Mouse (Mus musculus) olfactory bulb, adult 2 months (tissue): ENCODE measurements at regions not wholly inside any gene's neighbourhood (a gene's known extent, or its start where the extent isn't known, plus 50 kb on each side); places are given as distances from the start of the nearest gene placed in this dataset.

Experiments
- H3K27ac ChIP-seq: fragments of 200-500 bp; 2 replicates; pipeline ENCODE4 v1.5.1; 2012; ENCODE audit warnings: low read depth, low read length; ENCODE audit not compliant: insufficient read depth
- H3K4me1 ChIP-seq: fragments of 200-500 bp; 2 replicates; pipeline ENCODE4 v1.6.1; 2012; ENCODE audit warnings: low read length; ENCODE audit not compliant: control insufficient read depth, insufficient read depth
- H3K4me3 ChIP-seq: fragments of 200-500 bp; 2 replicates; pipeline ENCODE4 v1.5.1; 2012; ENCODE audit warnings: mild to moderate bottlenecking, low read depth, low read length, moderate library complexity; ENCODE audit not compliant: insufficient read depth
- CTCF ChIP-seq: fragments of 200-500 bp; IDR thresholded peaks from 2 replicates; pipeline ENCODE4 v1.5.1; 2012; ENCODE audit warnings: low read depth, mild to moderate bottlenecking, low read length, moderate library complexity; ENCODE audit not compliant: insufficient read depth
- POLR2A ChIP-seq: fragments of 200-500 bp; IDR thresholded peaks from 2 replicates; pipeline ENCODE4 v1.6.1; 2012; ENCODE audit warnings: mild to moderate bottlenecking, low read depth, low read length, moderate library complexity; ENCODE audit not compliant: insufficient read depth
- WGBS: fragments of 180-500 bp; shearing (Covaris S2); methylation state at CpG from one replicate; pipeline ENCODE4 v1.1.7; 2018; 5-methylcytosine and 5-hydroxymethylcytosine counted together

DNA sequence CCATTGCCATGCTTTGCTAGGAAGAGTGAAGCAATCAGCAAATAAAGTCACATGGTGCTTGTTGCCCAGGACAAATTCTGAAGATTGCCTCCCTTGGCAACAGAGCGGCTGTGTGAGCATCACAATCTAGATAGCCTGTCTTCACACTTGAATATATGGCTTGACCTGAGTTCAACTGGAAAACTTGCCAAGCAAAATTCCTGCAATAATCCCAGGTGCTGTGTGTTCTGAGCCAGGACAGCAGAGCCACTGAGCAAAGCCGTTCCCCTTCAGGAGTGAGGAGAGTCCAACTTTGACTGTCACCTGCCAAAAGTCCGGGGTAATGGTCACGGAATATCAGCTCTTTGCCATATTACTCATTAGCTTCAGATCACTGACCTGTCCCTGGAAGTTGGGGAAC is 176.8 kb upstream of the Irx5 start:
- WGBS: 92% methylated on average over 4 of the region's 4 CpGs
- no peak for TF ChIP-seq CTCF
- TF ChIP-seq POLR2A: no peak
- no peaks in the 10 kb centered on the region for H3K4me1 ChIP-seq
- no peak overlapping the region for H3K27ac ChIP-seq
- H3K4me3 ChIP-seq: no peak overlapping the region

DNA sequence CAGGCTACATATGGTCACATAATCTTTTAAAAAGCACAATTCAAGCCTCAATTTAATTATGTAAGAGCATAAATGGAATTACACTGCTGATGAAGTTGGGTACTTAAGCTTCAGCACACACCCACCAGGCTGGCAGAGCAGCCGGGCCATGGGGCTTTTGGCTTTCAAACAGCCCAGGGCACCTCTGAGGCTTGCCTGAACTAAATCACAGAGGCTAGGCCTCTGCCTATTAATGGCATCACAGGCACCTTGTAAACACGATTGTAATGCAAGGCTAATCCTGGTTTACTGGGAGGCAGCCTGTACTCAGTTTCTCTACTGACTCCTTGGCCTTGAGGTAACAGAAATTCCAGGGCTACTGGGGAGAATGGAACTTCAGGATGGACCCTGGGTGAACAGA is 178.1 kb upstream of the Irx5 start:
- 90% methylated on average over 2 of the region's 2 CpGs for WGBS
- Histone ChIP-seq H3K27ac (no peak overlapping the region), H3K4me1 (no peaks in the 10 kb centered on the region), H3K4me3 (no peak overlapping the region)
- no peak for TF ChIP-seq CTCF
- no peak for TF ChIP-seq POLR2A

- Histone ChIP-seq H3K4me1 (no peaks in the 10 kb centered on the region), H3K27ac (no peak overlapping the region), H3K4me3 (no peak overlapping the region)
- TF ChIP-seq POLR2A: no peak
- no peak for TF ChIP-seq CTCF
- 90% methylated on average over 5 of the region's 5 CpGs for WGBS
Measured at GRCm38 (mm10) chr8:92176101-92176500, 181.3 kb upstream of the Irx5 start.

- TF ChIP-seq POLR2A (no peak), CTCF (no peak)
- no peak overlapping the region for H3K27ac ChIP-seq
- H3K4me3 ChIP-seq: no peak overlapping the region
- WGBS: 85% methylated on average over 2 of the region's 2 CpGs
- H3K4me1 ChIP-seq: no peaks in the 10 kb centered on the region
Measured at GRCm38 (mm10) chr8:92174106-92174505, 183.3 kb upstream of the Irx5 start.

DNA sequence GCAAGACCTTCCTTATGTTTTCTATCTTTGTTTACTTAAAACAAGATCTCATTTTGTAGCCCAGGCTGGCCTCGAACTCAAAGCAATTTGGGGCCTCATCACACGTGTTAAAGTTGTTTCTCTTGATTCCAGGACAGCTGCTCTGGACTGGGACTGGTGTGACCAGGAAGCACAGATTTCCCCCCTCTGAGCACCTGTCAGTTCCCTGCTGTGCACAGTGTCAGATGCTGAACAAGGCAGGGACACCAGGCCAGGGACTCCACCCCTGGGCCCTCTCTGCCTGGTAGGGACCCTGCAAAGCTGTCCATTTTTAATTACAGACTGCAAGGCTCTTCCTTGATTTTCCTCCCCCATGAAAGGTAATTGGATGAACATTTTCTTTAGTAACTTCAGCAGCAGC is 185.8 kb upstream of the Irx5 start:
- no peaks in the 10 kb centered on the region for H3K4me1 ChIP-seq
- no peak for TF ChIP-seq POLR2A
- TF ChIP-seq CTCF: no peak
- WGBS: 79% methylated on average over 2 of the region's 2 CpGs

DNA sequence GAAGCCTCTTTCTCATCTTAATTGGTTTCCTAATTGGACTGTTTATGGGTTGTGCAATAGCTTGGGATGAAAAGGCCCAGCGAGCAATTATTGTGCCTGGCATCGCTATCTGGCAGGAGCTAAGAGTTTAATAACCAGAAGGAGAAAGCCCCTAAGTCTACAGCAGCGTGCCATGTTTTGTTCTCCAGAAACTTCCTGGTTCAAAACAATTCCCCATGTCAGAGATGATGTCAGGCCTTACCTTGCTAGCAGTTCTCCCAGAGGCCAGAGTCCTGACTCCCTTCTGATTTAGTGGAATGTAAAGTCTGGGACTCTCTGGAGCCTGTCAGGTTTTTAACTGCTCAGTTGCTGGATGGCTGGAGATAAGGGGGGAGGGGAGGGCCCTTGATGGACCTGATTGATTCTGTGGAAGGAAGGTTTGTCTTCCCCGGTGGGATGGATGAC is 190.1 kb upstream of the Irx5 start:
- no peak overlapping the region for H3K27ac ChIP-seq
- WGBS: 60% methylated on average over 4 of the region's 4 CpGs
- TF ChIP-seq CTCF: no peak
- no peak for TF ChIP-seq POLR2A
- H3K4me1 ChIP-seq: no peaks in the 10 kb centered on the region
- no peak overlapping the region for H3K4me3 ChIP-seq

More for the DNA sequence above, 185.8 kb upstream of the Irx5 start:
- H3K27ac ChIP-seq: no peak overlapping the region
- H3K4me3 ChIP-seq: no peak overlapping the region

DNA sequence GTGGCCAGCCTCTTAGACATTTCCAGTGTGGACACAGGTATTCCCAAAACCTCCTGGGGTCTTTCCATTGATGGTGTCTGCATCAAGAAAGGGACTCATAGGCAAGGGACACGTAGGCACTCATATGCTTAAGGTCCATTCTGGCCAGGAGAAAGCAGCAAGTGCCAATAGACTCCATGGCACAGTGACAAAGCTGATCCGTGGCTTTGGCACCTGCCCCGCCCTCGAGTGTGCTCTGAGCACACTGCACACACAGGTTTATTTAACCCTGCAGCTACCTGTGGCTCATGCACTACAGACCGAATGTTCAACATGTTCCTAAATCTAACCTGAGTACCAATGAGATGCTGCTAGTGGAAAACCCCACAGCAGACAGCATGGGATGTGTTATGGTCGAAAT is 192.1 kb upstream of the Irx5 start:
- TF ChIP-seq CTCF: no peak
- no peak for TF ChIP-seq POLR2A
- Histone ChIP-seq H3K4me3 (no peak overlapping the region), H3K4me1 (no peaks in the 10 kb centered on the region), H3K27ac (no peak overlapping the region)
- WGBS: 84% methylated on average over 6 of the region's 6 CpGs

GRCm38 (mm10) chr8:92164496-92164895 is 192.9 kb upstream of the Irx5 start:
- H3K4me3 ChIP-seq: no peak overlapping the region
- 95% methylated on average over 4 of the region's 4 CpGs for WGBS
- TF ChIP-seq CTCF (no peak), POLR2A (no peak)
- H3K27ac ChIP-seq: no peak overlapping the region
- no peaks in the 10 kb centered on the region for H3K4me1 ChIP-seq

GRCm38 (mm10) chr8:92161002-92161401 is 196.4 kb upstream of the Irx5 start:
- no peak for TF ChIP-seq CTCF
- TF ChIP-seq POLR2A: no peak
- H3K4me3 ChIP-seq: no peak overlapping the region
- H3K27ac ChIP-seq: no peak overlapping the region
- H3K4me1 ChIP-seq: no peaks in the 10 kb centered on the region
- 45% methylated on average over 2 of the region's 2 CpGs for whole genome bisulfite sequencing

DNA sequence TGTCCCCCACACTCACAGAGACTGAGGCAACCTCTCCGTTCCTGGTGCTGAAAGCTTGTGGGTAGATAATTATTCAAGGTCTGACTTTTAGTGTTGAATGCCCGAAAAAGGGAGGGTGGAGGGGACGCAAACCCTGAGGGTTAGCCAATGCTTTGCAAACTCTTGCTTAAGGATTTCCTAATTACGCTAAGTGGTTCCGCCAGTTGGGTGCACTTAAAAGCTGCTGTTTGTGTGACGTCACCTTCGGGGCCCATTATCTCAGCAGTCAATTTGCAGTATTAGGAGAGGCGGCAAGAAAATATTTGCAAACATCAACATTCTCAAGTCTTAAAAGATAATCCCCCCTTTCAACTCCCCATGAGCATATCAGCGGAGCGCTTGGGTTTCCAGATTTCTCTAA is 199.2 kb upstream of the Irx5 start:
- Histone ChIP-seq H3K4me1 (no peaks in the 10 kb centered on the region), H3K27ac (no peak overlapping the region), H3K4me3 (no peak overlapping the region)
- WGBS: 37% methylated on average over 10 of the region's 10 CpGs
- TF ChIP-seq CTCF: no peak
- TF ChIP-seq POLR2A: no peak
